Mouse (Mus musculus) left cerebral cortex, postnatal 4 days (tissue): ENCODE data around the gene Cwc25. TPM values are rescaled to one million over a fixed set of nuclear protein-coding genes. Genes with fewer than 3 reads are reported as not detected.
"Not testable (repeated sequence)": the region's sequence is repeated elsewhere in the genome, so short reads cannot be mapped to it uniquely, and the experiment has no call there.

Experiments
- DNase-seq: peaks from one replicate; pipeline ENCODE4 v3.0.0-alpha.2; 2022
- intact Hi-C: fragments of 180-260 bp; cut with DNase I; formaldehyde crosslinking; loops from one replicate; pipeline ENCODE4 v1.15.1; 2025
- total RNA-seq, 2 experiments: library from RNA; stranded (reverse); gene quantifications; 2 replicates each; pipeline ENCODE4 v1.2.3; 2021

Gene Cwc25
- total RNA-seq, 2 experiments from 2014 or later: 17.6 to 20.4 TPM

- DNase-seq: peak; percentile 56
- intact Hi-C loops: loop anchor here (5.0 kb wide), 1 partner anchor 81 kb away; the partner anchor contains the start of gene Fbxo47
Measured at GRCm38 (mm10) chr11:97801409-97802193, 35.2 kb upstream of the Cwc25 start.

GRCm38 (mm10) chr11:97800691-97801408, 34.5 kb upstream of the Cwc25 start:
- intact Hi-C loops: loop anchor here (5.0 kb wide), 1 partner anchor 81 kb away; the partner anchor contains the start of gene Fbxo47
- DNase-seq: no peak

GRCm38 (mm10) chr11:97799994-97800690, 33.8 kb upstream of the Cwc25 start:
- DNase-seq: peak; percentile 66

GRCm38 (mm10) chr11:97799146-97799993, 33.0 kb upstream of the Cwc25 start:
- intact Hi-C loops: loop anchor here (5.0 kb wide), 1 partner anchor 188 kb away; the partner anchor contains the start of gene Plxdc1
- DNase-seq: peak; percentile 86

More at GRCm38 (mm10) chr11:97799994-97800690, 33.8 kb upstream of the Cwc25 start:
- intact Hi-C loops: loop anchor here (5.0 kb wide), 2 partner anchors 82 to 187 kb away; partner anchors contain the start of genes Fbxo47 and Plxdc1

- intact Hi-C loops: loop anchor here (5.0 kb wide), 1 partner anchor 189 kb away; the partner anchor contains the start of gene Plxdc1
- peak; percentile 88 for DNase-seq
Measured at GRCm38 (mm10) chr11:97798782-97799145, 32.4 kb upstream of the Cwc25 start, which contains the start of gene Lasp1. Gene Lasp1 (plus strand): TSS chr11:97799000.

GRCm38 (mm10) chr11:97798083-97798435, 31.7 kb upstream of the Cwc25 start:
- intact Hi-C loops: loop anchor here (5.0 kb wide), 1 partner anchor 189 kb away; the partner anchor contains the start of gene Plxdc1
- no peak for DNase-seq

- intact Hi-C loops: loop anchor here (5.0 kb wide), 1 partner anchor 190 kb away; the partner anchor contains the start of gene Plxdc1
- DNase-seq: no peak
Measured at GRCm38 (mm10) chr11:97797369-97798082, 31.2 kb upstream of the Cwc25 start.

GRCm38 (mm10) chr11:97796910-97797309, 30.6 kb upstream of the Cwc25 start:
- DNase-seq: peak; percentile 61
- intact Hi-C loops: loop anchor here (5.0 kb wide), 1 partner anchor 190 kb away; the partner anchor contains the start of gene Plxdc1

GRCm38 (mm10) chr11:97793165-97793564, 26.8 kb upstream of the Cwc25 start:
- intact Hi-C loops: no loop called here

GRCm38 (mm10) chr11:97790778-97791438, 24.6 kb upstream of the Cwc25 start:
- intact Hi-C loops, DNase-seq: not testable (repeated sequence)

More at GRCm38 (mm10) chr11:97793165-97793564, 26.8 kb upstream of the Cwc25 start:
- peak; percentile 9 for DNase-seq

- DNase-seq: no peak
- intact Hi-C loops: no loop called here
Measured at GRCm38 (mm10) chr11:97789727-97790126, 23.4 kb upstream of the Cwc25 start.

GRCm38 (mm10) chr11:97787961-97788360, 21.6 kb upstream of the Cwc25 start:
- intact Hi-C loops: no loop called here
- no peak for DNase-seq

GRCm38 (mm10) chr11:97782564-97782895, 16.2 kb upstream of the Cwc25 start:
- no peak for DNase-seq
- intact Hi-C loops: loop anchor here (5.0 kb wide), 1 partner anchor 205 kb away; the partner anchor contains the start of gene Plxdc1

GRCm38 (mm10) chr11:97781832-97782563, 15.6 kb upstream of the Cwc25 start, which contains the start of gene Rpl23:
Gene Rpl23 (minus strand): TSS chr11:97782437.
- peak; percentile 100 for DNase-seq
- intact Hi-C loops: loop anchor here (5.0 kb wide), 1 partner anchor 205 kb away; the partner anchor contains the start of gene Plxdc1

- DNase-seq: no peak
- intact Hi-C loops: loop anchor here (5.0 kb wide), 1 partner anchor 206 kb away; the partner anchor contains the start of gene Plxdc1
Measured at GRCm38 (mm10) chr11:97781478-97781831, 15.1 kb upstream of the Cwc25 start.

GRCm38 (mm10) chr11:97779968-97780701, 13.8 kb upstream of the Cwc25 start:
- intact Hi-C loops: loop anchor here (5.0 kb wide), 1 partner anchor 207 kb away; the partner anchor contains the start of gene Plxdc1

GRCm38 (mm10) chr11:97778918-97779317, 12.6 kb upstream of the Cwc25 start:
- intact Hi-C loops: no loop called here
- no peak for DNase-seq

More at GRCm38 (mm10) chr11:97779968-97780701, 13.8 kb upstream of the Cwc25 start:
- DNase-seq: no peak
